Mouse (Mus musculus): ENCODE measurements around the gene Tifab. TPM values are rescaled to one million over a fixed set of nuclear protein-coding genes. Genes with fewer than 3 reads are reported as not detected.

Tifab gene
- total RNA-seq, 4 experiments from 2014 or later = 0.50 to 1.2 (median 0.82) TPM

DNA sequence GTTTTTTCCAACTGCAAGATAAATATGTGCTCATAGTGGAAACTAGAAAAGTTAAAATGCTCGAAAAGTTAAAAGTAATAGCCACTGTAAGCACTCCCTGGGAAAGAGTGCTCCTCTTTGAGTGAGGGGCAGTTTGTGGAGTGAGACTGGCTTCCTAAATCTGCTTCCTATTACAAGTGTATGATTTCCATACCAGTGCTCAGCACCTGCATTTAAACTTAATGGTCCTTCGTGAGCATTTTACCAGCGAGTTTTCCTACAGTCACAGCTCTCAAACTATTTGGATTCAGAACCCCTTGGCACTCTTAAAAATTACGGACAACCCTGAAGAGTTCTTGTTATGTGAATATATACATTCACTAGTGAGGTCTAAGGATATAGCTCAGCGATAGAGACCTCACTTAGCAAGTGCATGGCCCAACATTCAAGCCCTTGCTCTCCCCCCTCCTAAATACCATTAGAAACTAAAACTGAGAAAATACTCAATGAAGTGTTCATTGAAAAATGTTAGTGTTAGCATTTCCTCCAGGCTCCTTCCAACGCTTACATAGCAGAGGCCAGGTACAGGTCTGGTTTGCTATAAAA lies 39.4 kb downstream of the Tifab start:
- no peak for DNase-seq (ENCODE audit: low spot score)

DNA sequence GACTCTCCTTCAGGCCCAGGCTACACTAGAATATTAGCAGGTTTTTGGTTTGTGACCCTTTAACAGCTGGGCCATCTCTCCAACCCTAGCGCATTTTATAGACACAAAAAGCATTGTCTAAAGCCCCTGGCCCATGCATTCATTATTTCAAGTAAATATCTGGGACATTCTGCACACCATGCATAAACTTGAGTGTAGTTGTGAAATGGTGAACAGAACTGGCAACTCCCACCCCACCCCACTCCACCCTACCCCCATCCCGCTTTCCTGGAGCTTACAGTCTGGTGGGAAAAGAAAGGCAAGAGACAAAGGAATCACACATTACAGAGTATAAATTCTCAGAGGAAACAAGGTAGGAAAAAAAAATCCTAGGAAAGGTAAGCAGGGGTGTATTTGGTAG lies 42.5 kb downstream of the Tifab start, which contains the start of gene H2afy:
H2afy (minus strand) TSS at position 162 of the 400 bp plus-strand sequence.
- no peak for DNase-seq (ENCODE audit: low spot score)

DNA sequence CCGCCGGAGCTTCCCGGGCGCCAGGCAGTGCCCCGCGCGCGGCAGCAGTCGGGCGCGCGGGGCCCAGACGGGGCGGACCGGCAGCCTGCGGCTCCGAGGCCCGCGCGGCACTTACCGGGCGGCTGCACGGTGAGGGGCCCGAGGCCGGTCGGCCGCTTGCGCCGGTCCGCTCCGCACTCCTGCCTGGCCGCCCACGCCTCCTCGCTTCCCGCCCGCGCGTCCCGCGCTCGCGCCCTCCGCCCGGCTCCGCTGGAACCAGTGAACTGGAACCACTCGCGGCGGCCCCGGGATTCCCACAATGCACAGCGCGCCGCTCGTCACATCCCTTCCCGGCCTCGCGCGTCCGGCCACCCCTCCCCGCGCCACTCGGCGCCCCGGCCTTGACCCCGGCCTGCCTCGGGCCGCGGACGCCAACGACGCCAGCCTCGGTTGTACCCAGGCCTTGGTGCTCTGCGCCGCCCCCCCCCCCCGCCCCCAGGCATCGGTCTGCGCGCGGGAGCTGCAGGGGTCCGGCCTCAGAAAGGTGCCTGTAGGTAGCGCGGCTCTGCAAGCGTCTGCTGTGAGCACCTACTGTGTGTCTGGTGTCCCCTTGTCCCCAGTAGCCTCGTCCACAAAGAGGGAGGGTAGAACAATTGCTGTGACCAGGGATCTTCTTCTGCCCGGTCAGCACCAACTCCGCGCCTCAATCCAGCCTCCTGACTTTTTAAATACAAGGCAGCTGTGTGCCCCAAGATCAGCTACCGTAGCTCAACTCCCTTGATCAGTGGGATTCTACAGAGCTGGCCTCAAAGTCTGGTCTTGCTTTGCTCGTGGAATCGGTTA lies 43.2 kb downstream of the Tifab start:
- DNase-seq (ENCODE audit: low spot score) = peak; percentile 89

DNA sequence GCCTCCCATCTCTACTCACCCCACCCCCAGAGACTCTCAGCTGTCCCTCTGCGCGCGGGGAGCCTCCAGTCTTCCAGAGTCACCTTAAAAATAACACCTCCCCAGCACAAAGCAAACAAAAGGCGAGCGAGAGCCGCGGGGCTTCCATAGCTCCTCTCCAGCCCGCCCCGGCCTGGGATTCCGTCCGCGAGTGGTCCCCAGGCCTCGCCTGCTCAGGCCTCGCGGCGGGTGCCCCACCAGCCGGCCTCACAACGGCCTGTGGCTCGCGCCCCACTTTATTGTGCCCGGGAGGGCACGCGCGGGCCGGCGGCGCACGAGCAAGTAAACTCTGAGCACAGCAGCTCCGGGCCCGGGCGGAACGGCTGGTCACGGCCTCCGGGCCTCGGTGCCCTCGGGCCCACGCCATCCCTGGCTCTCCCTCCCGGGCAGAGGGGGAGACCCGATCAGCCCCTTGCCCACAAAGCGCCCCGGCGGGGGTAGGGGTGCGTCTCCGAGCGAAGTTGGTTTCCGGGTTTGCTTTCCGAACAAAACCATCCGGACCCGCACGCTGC lies 44.0 kb downstream of the Tifab start:
- no peak for DNase-seq (ENCODE audit: low spot score)

DNA sequence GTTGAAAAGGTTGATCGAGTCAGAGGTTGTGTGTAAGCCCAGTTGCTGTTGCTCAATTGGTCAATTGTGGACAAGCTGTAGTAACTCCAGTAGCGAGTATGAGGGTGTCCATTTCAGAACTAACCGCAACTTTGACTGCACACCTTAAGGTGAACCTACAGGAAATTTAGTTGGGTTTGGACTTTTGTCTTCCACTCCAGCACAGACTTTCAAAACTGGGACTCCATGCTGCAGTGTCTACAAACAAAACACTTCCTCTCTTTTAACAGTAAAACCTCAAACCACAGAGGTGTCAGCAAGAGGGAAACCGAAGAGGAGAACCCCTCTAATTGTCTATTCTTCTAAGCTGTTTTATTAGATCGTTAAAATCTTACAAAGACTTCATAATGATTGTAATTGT lies 44.7 kb downstream of the Tifab start:
- DNase-seq (ENCODE audit: low spot score) = no peak

DNA sequence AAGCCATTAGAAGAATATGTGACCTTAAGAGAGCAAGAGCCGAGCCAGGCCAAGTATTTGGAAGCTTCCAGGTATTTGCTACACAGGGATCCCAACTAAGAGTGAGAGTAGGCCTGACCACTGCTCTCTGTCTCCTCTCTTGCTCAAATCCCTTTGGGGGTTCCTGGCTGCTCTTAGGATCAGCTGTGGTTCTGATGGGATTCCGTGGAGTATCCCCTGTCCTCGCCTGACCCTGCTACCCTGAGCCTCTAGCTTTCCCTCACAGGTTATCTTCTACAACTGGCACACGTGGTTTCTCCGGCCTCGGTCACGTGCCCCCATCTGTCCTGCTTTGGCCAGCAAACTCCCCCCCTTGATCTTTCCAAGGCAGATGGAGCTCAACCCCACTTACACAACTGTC lies 45.7 kb downstream of the Tifab start:
- no peak for DNase-seq (ENCODE audit: low spot score)

DNA sequence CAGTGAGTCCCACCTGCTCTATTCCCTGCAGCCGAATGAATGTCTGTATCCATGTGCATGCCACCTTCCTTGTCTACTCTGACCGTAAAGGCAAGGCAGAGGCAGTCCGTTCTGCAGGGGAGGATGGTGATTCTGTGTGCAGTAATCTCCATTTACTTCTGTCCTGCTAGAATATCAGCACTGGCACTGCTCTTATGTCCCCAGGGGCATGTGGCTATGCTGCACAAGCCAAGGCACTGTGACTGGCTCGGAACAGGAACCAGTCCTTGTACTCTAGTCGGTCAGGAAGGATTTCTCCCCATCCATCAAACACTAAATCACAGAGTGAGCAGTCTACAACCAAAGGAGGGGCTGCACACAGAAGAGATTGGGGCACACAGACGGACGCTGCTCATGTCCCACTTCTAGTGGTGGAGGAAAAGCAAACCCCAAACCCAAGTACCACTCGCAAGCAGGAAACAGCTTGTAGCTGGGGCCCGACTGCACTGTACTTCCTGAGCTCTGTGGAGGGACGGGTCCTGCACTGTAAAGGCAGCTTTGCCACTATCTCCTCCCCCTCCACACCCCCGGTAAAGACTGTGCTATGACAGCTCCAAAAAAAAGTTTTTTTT lies 46.3 kb downstream of the Tifab start:
- DNase-seq (ENCODE audit: low spot score) = no peak

DNA sequence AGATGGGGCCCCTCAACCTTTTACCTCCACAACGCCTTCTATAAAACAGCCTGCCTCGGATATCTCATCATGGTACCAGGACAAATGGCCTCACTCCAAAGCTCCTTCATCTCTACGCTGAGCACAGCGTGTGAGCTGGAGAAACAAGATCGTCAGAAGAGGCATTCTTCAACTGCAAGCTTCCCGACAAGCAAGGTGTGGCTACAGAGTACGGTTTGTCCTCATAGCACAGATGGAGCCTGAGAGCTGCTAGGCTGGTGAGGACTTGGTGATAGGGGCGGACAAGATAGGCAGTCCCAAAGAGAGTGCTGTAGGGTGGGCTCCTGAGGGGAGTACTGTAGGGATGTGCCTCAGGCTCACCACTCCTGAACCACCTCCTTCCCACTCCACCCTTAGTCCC lies 48.1 kb downstream of the Tifab start:
- DNase-seq (ENCODE audit: low spot score) = no peak

DNA sequence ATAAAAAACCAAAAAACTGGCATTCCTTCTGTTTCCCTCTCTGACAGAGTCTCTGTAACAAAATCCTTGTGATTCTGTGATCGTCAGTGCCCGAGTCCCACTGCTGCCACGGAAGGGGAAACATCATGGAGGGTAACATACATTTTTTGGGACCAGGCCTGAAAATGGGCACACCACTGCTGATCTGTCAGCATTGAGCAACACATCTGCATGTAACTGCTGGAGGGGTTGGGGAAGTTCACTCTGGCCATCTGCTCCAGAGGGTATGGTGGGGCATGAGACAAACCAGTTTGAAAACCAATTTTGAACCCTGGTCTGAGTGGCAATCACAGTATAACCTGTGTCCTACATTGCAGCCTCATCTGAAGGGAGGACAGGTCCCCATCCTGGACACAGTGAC lies 49.1 kb downstream of the Tifab start:
- no peak for DNase-seq (ENCODE audit: low spot score)

DNA sequence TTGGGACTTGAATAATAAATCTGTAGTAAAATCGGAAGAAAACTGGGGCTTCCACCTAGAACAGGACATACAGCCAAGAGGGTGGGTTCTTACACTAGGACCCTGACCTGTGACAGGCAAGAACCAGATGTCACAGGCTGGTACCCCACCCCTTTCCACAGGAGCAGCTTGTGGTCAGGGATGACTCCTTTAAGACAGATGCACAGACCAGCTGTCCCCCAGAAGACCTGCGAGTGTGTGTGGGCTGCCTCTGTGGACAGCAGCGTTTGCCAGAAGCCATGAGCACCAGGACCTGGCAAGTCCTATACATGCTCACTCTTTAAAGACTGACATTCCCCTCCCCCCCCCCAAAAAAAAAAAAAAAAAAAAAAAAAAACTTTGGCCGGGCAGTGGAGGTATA lies 49.7 kb downstream of the Tifab start:
- no peak for DNase-seq (ENCODE audit: low spot score)

DNA sequence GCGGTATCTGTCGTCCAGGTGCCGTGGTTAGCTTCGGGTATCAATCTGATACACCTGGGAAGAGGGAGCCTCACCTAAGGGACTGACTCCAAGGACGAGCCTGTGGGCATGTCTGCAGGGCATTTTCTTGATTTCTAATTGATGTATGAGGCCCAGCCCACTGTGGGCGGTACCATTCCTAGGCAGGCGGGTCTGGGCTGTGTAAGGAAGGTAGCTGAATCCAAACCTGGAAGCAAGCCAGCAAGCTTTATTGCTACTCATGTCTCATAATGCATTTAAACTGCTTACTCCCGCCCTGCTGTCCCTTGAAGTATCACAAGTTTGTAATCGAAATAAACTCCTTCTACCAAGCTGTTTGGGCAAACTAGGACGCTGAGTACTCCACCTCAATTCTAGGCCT lies 53.1 kb downstream of the Tifab start:
- DNase-seq (ENCODE audit: low spot score) = no peak

Other genes with a start within 250 kb of the Tifab start
- 10 to 100 TPM; 39.0 to 48.2 (median 45.6) TPM for gene H2afy, start 42.5 kb downstream of the Tifab start, total RNA-seq (2022)
- gene Neurog1, start 73.3 kb upstream of the Tifab start, total RNA-seq (2022) = not detected
- gene Cxcl14, start 117.7 kb upstream of the Tifab start, total RNA-seq (2022) = 10 to 100 TPM in 2 of 4 experiments, 1 to 10 TPM in 2; 4.4 to 10.6 (median 8.5) TPM
- not detected for gene Gm3045, start 247.7 kb upstream of the Tifab start, total RNA-seq (2022)

Measured in heart, adult 8-10 months (tissue).